Mouse (Mus musculus) megakaryocyte, embryonic 14.5 days (primary cell): ENCODE measurements around the gene Uevld.

Experiments
- FLI1 ChIP-seq: IDR thresholded peaks from 2 replicates; pipeline ENCODE4 v1.6.1; 2012; ENCODE audit warnings: low read length, inconsistent platforms, mixed read lengths
- GATA1 ChIP-seq: IDR thresholded peaks from 3 replicates; pipeline ENCODE4 v1.6.1; 2012; ENCODE audit warnings: mixed read lengths, low read length, inconsistent platforms, borderline replicate concordance

DNA sequence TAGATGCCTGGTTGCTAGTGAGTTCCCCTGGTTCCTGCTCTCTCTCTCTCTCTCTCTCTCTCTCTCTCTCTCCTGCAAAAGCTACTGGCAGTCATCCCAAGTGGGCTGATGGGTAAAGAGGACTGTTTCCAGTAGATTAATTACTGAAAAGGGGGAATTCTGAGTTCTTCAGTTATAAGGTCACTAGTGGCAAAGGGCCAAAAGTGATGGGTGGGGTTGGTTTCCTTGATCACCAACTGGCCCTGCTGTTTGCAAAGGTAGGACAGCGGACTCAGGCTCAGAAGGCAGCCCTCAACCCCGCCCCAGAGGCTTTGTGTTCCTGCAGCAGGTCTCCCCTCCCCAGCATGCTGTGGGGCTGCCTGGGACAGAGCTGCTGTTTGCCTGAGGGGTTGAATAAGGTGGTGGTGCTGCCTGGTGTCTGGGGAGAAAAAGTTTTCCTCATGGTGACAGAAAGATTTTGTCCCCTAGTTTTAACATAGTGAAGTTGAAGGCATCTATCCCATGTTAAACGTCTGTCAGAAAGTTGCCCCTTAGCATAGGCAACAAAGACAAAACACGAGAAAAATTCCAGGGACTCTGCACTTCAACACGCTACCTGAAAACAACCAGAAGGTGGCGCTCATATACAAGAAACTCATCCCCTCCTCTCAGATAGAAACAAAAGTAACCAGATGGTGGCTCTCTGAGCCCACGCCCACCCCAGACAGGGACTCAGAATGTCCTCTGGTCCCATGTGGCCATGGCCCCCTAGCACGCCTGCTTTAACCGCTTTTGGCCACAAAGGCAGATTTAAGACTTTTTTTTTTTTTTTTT, 4.7 kb upstream of the Uevld start:
- TF ChIP-seq GATA1 = no peak
- TF ChIP-seq FLI1 = no peak
